Mouse (Mus musculus): ENCODE results near the gene Rgs5.

The Rgs5 gene

GRCm38 (mm10) chr1:169726319-169726718 is 71.0 kb downstream of the Rgs5 start:
- ATAC-seq (ENCODE audit: low TSS enrichment): no peak

- ATAC-seq (ENCODE audit: low TSS enrichment): no peak
Measured at GRCm38 (mm10) chr1:169730599-169731100, 75.3 kb downstream of the Rgs5 start.

- peak; percentile 73; the same call in 1 of the 2 replicates for ATAC-seq (ENCODE audit: low TSS enrichment)
Measured at GRCm38 (mm10) chr1:169736139-169736538, 80.8 kb downstream of the Rgs5 start.

- ATAC-seq (ENCODE audit: low TSS enrichment): no peak
Measured at GRCm38 (mm10) chr1:169737231-169737630, 81.9 kb downstream of the Rgs5 start.

- ATAC-seq (ENCODE audit: low TSS enrichment): 0 out of 2 replicates have a peak, but pooled peaks have one; percentile 16
Measured at GRCm38 (mm10) chr1:169741147-169741546, 85.8 kb downstream of the Rgs5 start.

Data from frontal cortex, adult (tissue).